Comparison of ENCODE assay signal across 29 mouse cellular contexts in the genomic region with DNA sequence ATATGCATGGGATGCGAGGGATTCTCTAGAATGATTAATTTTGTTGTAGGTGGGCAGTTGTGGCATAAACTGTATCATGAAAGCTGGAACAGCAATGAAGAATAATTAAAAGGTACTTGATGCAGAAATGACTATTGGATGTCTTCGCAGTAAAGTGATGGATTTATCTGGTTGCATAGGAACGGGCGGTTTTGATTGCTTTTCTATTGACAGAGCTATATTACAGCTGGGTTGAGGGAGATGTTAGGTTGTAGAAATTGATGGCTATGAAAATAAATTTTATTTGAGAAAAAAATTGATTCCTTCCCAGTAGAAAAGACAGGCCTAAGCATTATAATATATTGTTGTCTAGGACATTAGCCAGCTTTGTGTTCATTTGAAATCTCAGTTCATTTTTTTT.
A peak's percentile ranks its signal among the peaks of the same experiment; 100 is the strongest.
DNase-seq lines count a peak whose midpoint lies in the region; ATAC-seq lines count a peak whose summit lies in the region.
"Had no signal": no experiment of that assay in that cellular context is flagged by ENCODE, and none has a peak within 500 bp of the region (broad histone marks: within the 10 kb centered on the region; RNA-seq: fewer than 3 reads in every experiment).

No protein-coding gene starts in this region.

- H3K27ac ChIP-seq in hindbrain, embryonic 16.5 days (ENCODE audit: low read depth, low read length): no peak overlapping the region
- no peak overlapping the region for H3K27ac ChIP-seq in hindbrain, embryonic 10.5 days
- H3K27ac ChIP-seq in neural tube, embryonic 12.5 days: no peak overlapping the region
- H3K27ac ChIP-seq in neural tube, embryonic 15.5 days (replicated peaks): no peak overlapping the region
- H3K27ac ChIP-seq: embryonic facial prominence, embryonic 13.5 days; embryonic facial prominence, embryonic 15.5 days; forebrain, embryonic 10.5 days; forebrain, embryonic 12.5 days had no signal

- H3K4me2 ChIP-seq in hindbrain, embryonic 16.5 days (ENCODE audit: low read length): no peak overlapping the region
- no peak overlapping the region for H3K4me2 ChIP-seq in neural tube, embryonic 12.5 days (replicated peaks)
- H3K4me2 ChIP-seq in neural tube, embryonic 15.5 days: no peak overlapping the region
- H3K4me2 ChIP-seq: embryonic facial prominence, embryonic 13.5 days; embryonic facial prominence, embryonic 15.5 days; forebrain, embryonic 12.5 days had no signal

- H3K36me3 ChIP-seq in hindbrain, embryonic 16.5 days (ENCODE audit: control insufficient read depth, insufficient read depth, low read length): no peaks in the 10 kb centered on the region
- H3K36me3 ChIP-seq in hindbrain, embryonic 10.5 days: no peaks in the 10 kb centered on the region
- no peaks in the 10 kb centered on the region for H3K36me3 ChIP-seq in neural tube, embryonic 12.5 days
- no peaks in the 10 kb centered on the region for H3K36me3 ChIP-seq in neural tube, embryonic 15.5 days
- H3K36me3 ChIP-seq: embryonic facial prominence, embryonic 13.5 days; embryonic facial prominence, embryonic 15.5 days; forebrain, embryonic 10.5 days; forebrain, embryonic 12.5 days; G1E had no signal

- H3K9ac ChIP-seq in hindbrain, embryonic 16.5 days (ENCODE audit: low read depth, low read length): no peak overlapping the region
- no peak overlapping the region for H3K9ac ChIP-seq in neural tube, embryonic 12.5 days
- no peak overlapping the region for H3K9ac ChIP-seq in neural tube, embryonic 15.5 days (replicated peaks)
- H3K9ac ChIP-seq: embryonic facial prominence, embryonic 13.5 days; embryonic facial prominence, embryonic 15.5 days; forebrain, embryonic 12.5 days had no signal

- no peak for DNase-seq in hindbrain, embryonic 10.5 days (ENCODE audit: low spot score)
- DNase-seq in neural tube, embryonic 10.5 days (ENCODE audit: extremely low spot score, low spot score): no peak
- DNase-seq in gastrocnemius, adult 18-20 months (ENCODE audit: low spot score): no peak
- DNase-seq: adrenal gland, adult 8-10 months; adrenal gland, postnatal 14 days; adrenal gland, postnatal 36 days; B cell, adult 2 months; cerebellum, adult 11 months; cerebellum, adult 18-20 months; cerebellum, adult 8-10 months; cerebellum, adult 9-11 months; cerebellum, postnatal 14 days; cerebellum, postnatal 36 days; embryo, embryonic 11 days had no signal

- H3K4me1 ChIP-seq in hindbrain, embryonic 16.5 days (ENCODE audit: control insufficient read depth, insufficient read depth, low read depth, low read length): no peaks in the 10 kb centered on the region
- no peaks in the 10 kb centered on the region for H3K4me1 ChIP-seq in hindbrain, embryonic 10.5 days (replicated peaks)
- no peaks in the 10 kb centered on the region for H3K4me1 ChIP-seq in neural tube, embryonic 12.5 days
- H3K4me1 ChIP-seq in neural tube, embryonic 15.5 days: no peaks in the 10 kb centered on the region; the same call in 1 of the 2 replicates
- H3K4me1 ChIP-seq: embryonic facial prominence, embryonic 13.5 days; embryonic facial prominence, embryonic 15.5 days; forebrain, embryonic 10.5 days; forebrain, embryonic 12.5 days had no signal

- WGBS in hindbrain, embryonic 16.5 days: 69% methylated on average over 4 of the region's 4 CpGs
- 92% methylated on average over 4 of the region's 4 CpGs for WGBS in hindbrain, embryonic 10.5 days
- 68% methylated on average over 4 of the region's 4 CpGs for WGBS in neural tube, embryonic 12.5 days
- WGBS in neural tube, embryonic 15.5 days: 44% methylated on average over 4 of the region's 4 CpGs

- 0 out of 2 replicates have a peak, but pooled peaks have one; percentile 11 for ATAC-seq in hindbrain, embryonic 16.5 days
- ATAC-seq in neural tube, embryonic 12.5 days (ENCODE audit: low FRiP score, low read depth): 0 out of 2 replicates have a peak, but pooled peaks have one; percentile 63
- ATAC-seq in neural tube, embryonic 15.5 days (ENCODE audit: low FRiP score): peak; percentile 41; the same call in 1 of the 2 replicates
- ATAC-seq: activated CD4-positive, CD25-positive, alpha-beta regulatory T cell, adult 4 months; CD4-positive, CD25-positive, alpha-beta regulatory T cell, adult 4 months; forebrain, embryonic 14.5 days; forebrain, embryonic 16.5 days; Patski had no signal

- no peaks in the 10 kb centered on the region for H3K9me3 ChIP-seq in hindbrain, embryonic 16.5 days (ENCODE audit: control insufficient read depth, low read length)
- no peaks in the 10 kb centered on the region for H3K9me3 ChIP-seq in hindbrain, embryonic 10.5 days
- no peaks in the 10 kb centered on the region for H3K9me3 ChIP-seq in neural tube, embryonic 12.5 days
- no peaks in the 10 kb centered on the region for H3K9me3 ChIP-seq in neural tube, embryonic 15.5 days (replicated peaks)
- H3K9me3 ChIP-seq: embryonic facial prominence, embryonic 13.5 days; embryonic facial prominence, embryonic 15.5 days; forebrain, embryonic 10.5 days; forebrain, embryonic 12.5 days had no signal

- H3K4me3 ChIP-seq in hindbrain, embryonic 16.5 days (ENCODE audit: low read length): no peak overlapping the region
- H3K4me3 ChIP-seq in hindbrain, embryonic 10.5 days: no peak overlapping the region
- no peak overlapping the region for H3K4me3 ChIP-seq in neural tube, embryonic 12.5 days
- H3K4me3 ChIP-seq in neural tube, embryonic 15.5 days (replicated peaks): no peak overlapping the region
- H3K4me3 ChIP-seq: embryonic facial prominence, embryonic 13.5 days; embryonic facial prominence, embryonic 15.5 days; erythroblast, embryonic 14.5 days; forebrain, embryonic 10.5 days; forebrain, embryonic 12.5 days had no signal

- no peaks in the 10 kb centered on the region for H3K27me3 ChIP-seq in hindbrain, embryonic 16.5 days (replicated peaks; ENCODE audit: control insufficient read depth, insufficient read depth, low read length)
- no peaks in the 10 kb centered on the region for H3K27me3 ChIP-seq in hindbrain, embryonic 10.5 days (ENCODE audit: insufficient read depth, poor library complexity, severe bottlenecking)
- H3K27me3 ChIP-seq in neural tube, embryonic 12.5 days (replicated peaks): no peaks in the 10 kb centered on the region
- no peaks in the 10 kb centered on the region for H3K27me3 ChIP-seq in neural tube, embryonic 15.5 days (replicated peaks)
- H3K27me3 ChIP-seq: CH12.LX; embryonic facial prominence, embryonic 13.5 days; embryonic facial prominence, embryonic 15.5 days; forebrain, embryonic 12.5 days had no signal

Comparison
In these comparisons a context has a peak if more than half of its experiments do, and no peak if none do; other contexts are left out.
1. ATAC-seq: peak in every context shown above with its lines; median percentile 63 in neural tube, embryonic 12.5 days; 41 in neural tube, embryonic 15.5 days; 11 in hindbrain, embryonic 16.5 days.